ENCODE assay signal across 11 mouse cellular contexts in genomic region chr11:6018218-6019010, GRCm38 (mm10). TPM values are rescaled to one million over a fixed set of nuclear protein-coding genes. Genes with fewer than 3 reads are reported as not detected.
DNase-seq lines count a peak whose midpoint lies in the region; ATAC-seq and TF ChIP-seq lines count a peak whose summit lies in the region.
"Had no signal": no experiment of that assay in that cellular context is flagged by ENCODE, and none has a peak within 500 bp of the region (broad histone marks: within the 10 kb centered on the region; RNA-seq: fewer than 3 reads in every experiment).

No protein-coding gene starts in this region.

- H3K27ac ChIP-seq in stomach, postnatal 0 days (replicated peaks), result no peak overlapping the region

- H3K4me2 ChIP-seq in stomach, postnatal 0 days (replicated peaks; ENCODE audit: low read depth), result no peak overlapping the region

- 50% methylated on average over 7 of the region's 7 CpGs for WGBS in stomach, postnatal 0 days

- no peak for TF ChIP-seq CTCF in stomach, postnatal 0 days (IDR thresholded peaks at IDR 0.05; ENCODE audit: low read depth)

- no peaks in the 10 kb centered on the region for H3K9me3 ChIP-seq in stomach, postnatal 0 days (ENCODE audit: control insufficient read depth, low read length)
- H3K9me3 ChIP-seq: megakaryocyte, embryonic 14.5 days had no signal

- no peak overlapping the region for H3K4me3 ChIP-seq in stomach, postnatal 0 days (ENCODE audit: low read depth, low read length)
- H3K4me3 ChIP-seq: megakaryocyte, embryonic 14.5 days had no signal

- H3K9ac ChIP-seq in stomach, postnatal 0 days (ENCODE audit: low read length), result no peak overlapping the region

- intact Hi-C loops in heart, postnatal 14 days (cut with DNase I), result no loop called here

- TF ChIP-seq EP300 in stomach, postnatal 0 days (optimal IDR thresholded peaks at IDR 0.05), result no peak

- H3K36me3 ChIP-seq in stomach, postnatal 0 days (ENCODE audit: control insufficient read depth, insufficient read depth, low read length), result no peaks in the 10 kb centered on the region

- ATAC-seq in megakaryocyte, adult 5-6 weeks (ENCODE audit: poor library complexity, severe bottlenecking), result peak; percentile 84
- ATAC-seq in stomach, postnatal 0 days (ENCODE audit: low FRiP score, low TSS enrichment), result no peak

- no peaks in the 10 kb centered on the region for H3K4me1 ChIP-seq in stomach, postnatal 0 days (replicated peaks; ENCODE audit: control insufficient read depth, insufficient read depth)

- H3K27me3 ChIP-seq in stomach, postnatal 0 days (ENCODE audit: control insufficient read depth, insufficient read depth, low read length), result no peaks in the 10 kb centered on the region

- DNase-seq in frontal cortex, adult 2 months (ENCODE audit: extremely low spot score in 1 of 2, low spot score in 1 of 2), result peak; percentile 70 to 78
- DNase-seq in frontal cortex, postnatal 14 days (ENCODE audit: low spot score in 2 of 2), result no peak
- DNase-seq in spleen, postnatal 36 days (ENCODE audit: low spot score in 2 of 2), result peak; percentile 54 to 59
- no peak for DNase-seq in spleen, postnatal 14 days (ENCODE audit: low spot score in 2 of 2)
- DNase-seq in thymus, postnatal 36 days, result peak; percentile 75 to 87
- no peak for DNase-seq in heart, postnatal 14 days
- no peak for DNase-seq in stomach, postnatal 0 days (ENCODE audit: low spot score)
- DNase-seq: kidney, adult 8-10 months; liver had no signal

RNA-seq across cellular contexts. Expression of gene Camk2b, which starts 47.7 kb away (rescaled TPM):
- polyA plus RNA-seq in frontal cortex, adult 2 months (2012; rRNA removed), result 594 and 605 TPM in 2 replicates
- total RNA-seq in megakaryocyte, adult 5-6 weeks (2015), result 0.38 and 0.71 TPM in 2 replicates
- total RNA-seq in megakaryocyte, adult 5-6 weeks (2017), result 0.59 and 1.3 TPM in 2 replicates
- total RNA-seq in heart, postnatal 14 days (2021), result 1 to 10 TPM; 8.6 TPM
- 4.0 and 4.2 TPM in 2 replicates for polyA plus RNA-seq in stomach, postnatal 0 days (2015; fragmentation: Nextera tagmentation; extraction: Ambion mirVana)

Comparison
In these comparisons a context has a peak if more than half of its experiments do, and no peak if none do; other contexts are left out.
1. DNase-seq: peak in frontal cortex, adult 2 months (2 of 2), spleen, postnatal 36 days (2 of 2) and thymus, postnatal 36 days (2 of 2); none in frontal cortex, postnatal 14 days (0 of 2), spleen, postnatal 14 days (0 of 2), heart, postnatal 14 days (0 of 2) and stomach, postnatal 0 days (single experiment).
2. RNA of gene Camk2b, which starts 47.7 kb away (total RNA-seq): 8.6 TPM in heart, postnatal 14 days; 0.38 to 1.3 TPM in megakaryocyte, adult 5-6 weeks; every median in the first group is over 4 times any median in the second.